Mouse (Mus musculus) forebrain, embryonic 14.5 days (tissue): ENCODE data around the gene Emc7. TPM values are rescaled to one million over a fixed set of nuclear protein-coding genes. Genes with fewer than 3 reads are reported as not detected.
A peak's percentile ranks its signal among the peaks of the same experiment; 100 is the strongest.

Experiments used
- ATAC-seq: fragments of 200-750 bp; cut with Nextera tagmentation; 2 replicates; pipeline ENCODE4 v1.8.0; 2017; ENCODE audit warnings: mild to moderate bottlenecking, moderate library complexity
- DNase-seq: peaks from one replicate; pipeline ENCODE4 v3.0.0-alpha.2; 2015; ENCODE audit warnings: low spot score
- H3K27ac ChIP-seq: fragments of 300-500 bp; sonication (generic); 2 replicates; pipeline ENCODE4 v1.5.1; 2014; ENCODE audit warnings: low read depth, mild to moderate bottlenecking, control low read depth, low read length, moderate library complexity
- H3K27me3 ChIP-seq: fragments of 300-500 bp; sonication (generic); replicated peaks from 2 replicates; pipeline ENCODE4 v1.6.1; 2014; ENCODE audit warnings: low read length, control low read depth, mixed read lengths; ENCODE audit not compliant: control insufficient read depth, insufficient read depth
- H3K36me3 ChIP-seq: fragments of 300-500 bp; sonication (generic); 2 replicates; pipeline ENCODE4 v1.6.1; 2014; ENCODE audit warnings: low read length, control low read depth; ENCODE audit not compliant: control insufficient read depth, insufficient read depth
- H3K4me1 ChIP-seq: fragments of 300-500 bp; sonication (generic); 2 replicates; pipeline ENCODE4 v1.6.1; 2014; ENCODE audit warnings: antibody characterized with exemption, low read length, control low read depth; ENCODE audit not compliant: control insufficient read depth, insufficient read depth
- H3K4me2 ChIP-seq: fragments of 300-500 bp; sonication (generic); 2 replicates; pipeline ENCODE4 v1.6.1; 2014; ENCODE audit warnings: mild to moderate bottlenecking, control low read depth, low read length
- H3K4me3 ChIP-seq: fragments of 300-500 bp; sonication (generic); 2 replicates; pipeline ENCODE4 v1.5.1; 2014; ENCODE audit warnings: low read depth, low read length, control low read depth
- H3K9ac ChIP-seq: fragments of 300-500 bp; sonication (generic); 2 replicates; pipeline ENCODE4 v1.6.1; 2014; ENCODE audit warnings: mild to moderate bottlenecking, low read length, control low read depth, moderate library complexity
- H3K9me3 ChIP-seq: fragments of 300-500 bp; sonication (generic); replicated peaks from 2 replicates; pipeline ENCODE4 v1.6.1; 2016; ENCODE audit warnings: low read length, control low read depth, mixed read lengths; ENCODE audit not compliant: control insufficient read depth
- WGBS: fragments of 180-500 bp; shearing (Covaris S2); extraction: QIAGEN DNeasy Blood & Tissue Kit; methylation state at CpG from one replicate; pipeline ENCODE4 v1.1.7; 2014; 5-methylcytosine and 5-hydroxymethylcytosine counted together
- polyA plus RNA-seq: library from polyadenylated mRNA; unstranded; fragments of >200 nt; fragmentation: Nextera tagmentation; extraction: Ambion mirVana; gene quantifications from 2 replicates; pipeline ENCODE4 v1.2.1, GENCODE M21; 2014

Emc7 gene
- polyA plus RNA-seq, 1 experiment from 2014 or later: 15.2 TPM

DNA sequence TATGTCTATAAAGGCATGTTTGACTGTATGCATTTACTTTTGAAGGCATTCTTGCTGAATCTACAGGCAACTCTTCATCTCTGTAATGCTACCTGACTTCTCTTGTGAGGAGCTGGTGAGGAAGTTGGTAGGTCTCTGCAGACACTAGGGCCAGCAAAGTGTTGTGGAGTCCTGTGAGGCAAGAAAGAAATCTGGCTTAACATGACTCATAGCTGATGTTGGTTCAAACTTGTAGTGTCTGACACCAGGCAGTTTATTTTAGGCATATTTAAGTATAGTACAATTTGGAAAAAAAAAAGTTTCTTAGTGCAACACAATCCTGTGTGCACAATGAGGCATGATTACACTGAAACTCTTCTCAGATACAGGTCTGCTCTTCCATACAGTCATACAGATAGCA lies 14.7 kb downstream of the Emc7 start:
- H3K4me2 ChIP-seq: no peak overlapping the region
- H3K9ac ChIP-seq: no peak overlapping the region
- no peaks in the 10 kb centered on the region for H3K27me3 ChIP-seq
- H3K9me3 ChIP-seq: no peaks in the 10 kb centered on the region
- H3K36me3 ChIP-seq: peaks cover 46% of the 10 kb centered on the region
- no peak for DNase-seq
- no peak overlapping the region for H3K27ac ChIP-seq
- no peaks in the 10 kb centered on the region for H3K4me1 ChIP-seq
- ATAC-seq: no peak
- H3K4me3 ChIP-seq: no peak overlapping the region

DNA sequence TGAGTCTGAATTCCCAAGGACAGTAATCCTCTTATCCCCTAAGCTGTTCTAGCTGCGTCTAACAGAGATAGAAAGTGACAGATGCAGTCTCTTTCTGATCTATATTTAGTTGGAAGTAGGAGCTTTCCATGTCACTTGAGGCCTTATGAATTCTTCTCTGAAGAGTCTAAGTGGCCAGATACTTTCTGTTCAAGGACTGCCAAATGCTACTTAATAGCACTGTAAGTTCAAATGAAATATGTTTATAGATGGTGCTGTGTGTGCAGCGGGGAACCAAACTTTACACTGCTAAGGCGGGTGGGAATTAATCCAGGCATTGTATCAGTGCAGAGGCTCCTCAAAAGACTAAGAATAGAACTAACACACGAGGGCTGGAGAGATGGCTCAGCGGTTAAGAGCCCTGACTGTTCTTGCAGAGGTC lies 16.2 kb downstream of the Emc7 start:
- Histone ChIP-seq H3K27ac (no peak overlapping the region), H3K9ac (no peak overlapping the region), H3K4me3 (no peak overlapping the region), H3K4me1 (no peaks in the 10 kb centered on the region), H3K27me3 (no peaks in the 10 kb centered on the region), H3K9me3 (no peaks in the 10 kb centered on the region), H3K4me2 (no peak overlapping the region), H3K36me3 (peaks cover 41% of the 10 kb centered on the region)
- 51% methylated on average over 5 of the region's 5 CpGs for WGBS
- no peak for ATAC-seq
- peak; percentile 3 for DNase-seq

DNA sequence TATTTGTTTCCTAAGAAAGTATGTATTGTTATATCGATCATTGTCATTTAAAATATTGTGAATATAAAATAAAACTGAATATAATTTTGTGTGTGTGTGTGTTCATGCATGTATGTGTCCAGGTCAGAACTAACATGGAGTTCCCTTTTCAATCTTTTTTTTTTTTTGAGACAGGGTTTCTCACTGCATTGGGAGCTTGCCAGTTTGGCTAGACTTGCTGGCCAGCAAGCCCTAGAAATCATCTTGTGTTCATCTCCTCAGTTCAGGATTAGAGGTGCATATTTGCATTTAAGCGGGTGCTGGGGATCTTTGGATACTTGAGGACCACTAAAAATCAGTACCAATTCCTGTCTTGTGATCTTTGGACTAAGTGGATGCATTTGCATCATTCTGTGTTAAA lies 17.3 kb downstream of the Emc7 start:
- no peak overlapping the region for H3K27ac ChIP-seq
- H3K36me3 ChIP-seq: peaks cover 32% of the 10 kb centered on the region
- 92% methylated on average over 2 of the region's 2 CpGs for WGBS
- ATAC-seq (no peak), DNase-seq (no peak)
- H3K4me1 ChIP-seq: no peaks in the 10 kb centered on the region
- no peak overlapping the region for H3K4me3 ChIP-seq
- H3K4me2 ChIP-seq: no peak overlapping the region
- H3K9ac ChIP-seq: no peak overlapping the region
- H3K27me3 ChIP-seq: no peaks in the 10 kb centered on the region
- H3K9me3 ChIP-seq: no peaks in the 10 kb centered on the region

DNA sequence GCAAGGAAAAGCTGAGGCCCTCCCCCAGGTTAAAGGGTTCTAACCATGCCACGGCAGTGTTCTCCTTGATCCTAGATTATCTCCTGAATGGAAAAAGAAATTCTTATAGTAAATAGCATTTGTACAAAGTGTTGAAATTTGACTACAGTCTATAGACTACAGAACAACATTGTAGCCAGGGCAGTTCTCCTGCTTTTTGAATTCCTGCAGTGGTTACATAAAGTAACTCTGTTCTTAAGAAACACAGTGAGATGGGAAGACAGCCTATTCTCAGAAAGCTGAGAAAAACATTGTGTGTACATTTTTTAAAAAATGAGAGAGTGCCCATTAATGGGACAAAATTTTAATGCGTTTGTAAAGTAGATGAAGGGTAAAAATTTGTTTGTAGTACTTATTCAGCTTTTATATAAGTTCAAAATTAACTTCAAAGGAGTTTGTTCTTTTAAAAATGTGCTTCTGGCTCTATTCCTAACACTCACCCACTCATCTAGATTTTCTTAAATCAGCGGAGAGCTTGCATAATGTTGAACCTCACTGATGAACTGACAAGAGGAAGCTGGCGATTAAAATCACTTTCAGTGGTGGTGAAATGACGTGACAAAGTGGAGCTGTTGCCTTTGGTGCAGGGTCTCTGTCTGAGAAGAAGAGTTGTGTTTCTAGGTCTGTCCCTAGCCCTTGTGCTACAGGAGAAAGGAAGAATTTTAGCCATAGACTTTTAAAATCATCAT lies 20.4 kb downstream of the Emc7 start:
- Histone ChIP-seq H3K4me2 (no peak overlapping the region), H3K27me3 (no peaks in the 10 kb centered on the region), H3K4me3 (no peak overlapping the region), H3K9ac (no peak overlapping the region), H3K9me3 (no peaks in the 10 kb centered on the region), H3K36me3 (0 out of 2 replicates have a peak, but pooled peaks cover 3% of the 10 kb centered on the region), H3K27ac (no peak overlapping the region), H3K4me1 (no peaks in the 10 kb centered on the region)
- 81% methylated on average over 5 of the region's 5 CpGs for WGBS
- DNase-seq (no peak), ATAC-seq (no peak)

DNA sequence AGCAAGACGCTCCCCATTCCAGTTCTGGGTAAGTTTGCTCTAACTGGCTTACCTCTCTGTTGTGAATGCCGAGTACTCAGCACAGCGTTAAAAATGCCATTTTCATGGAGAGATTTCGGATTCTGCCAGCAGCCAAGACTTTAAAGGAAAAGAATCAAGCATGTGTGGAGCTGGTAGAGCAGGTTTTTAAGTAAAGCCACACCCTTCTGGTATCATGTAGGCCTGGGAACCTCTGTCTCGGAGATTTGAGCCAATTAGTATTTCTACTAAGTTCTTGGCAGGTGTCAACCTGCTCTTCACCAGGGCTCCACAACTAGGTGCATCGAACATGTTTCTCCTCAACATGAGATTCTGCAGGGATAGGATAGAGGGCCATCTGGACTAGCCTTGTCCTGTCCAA lies 21.8 kb downstream of the Emc7 start:
- ATAC-seq (no peak), DNase-seq (no peak)
- WGBS: 84% methylated on average over 6 of the region's 6 CpGs
- Histone ChIP-seq H3K9me3 (no peaks in the 10 kb centered on the region), H3K4me3 (no peak overlapping the region), H3K4me2 (no peak overlapping the region), H3K27me3 (no peaks in the 10 kb centered on the region), H3K9ac (no peak overlapping the region), H3K4me1 (no peaks in the 10 kb centered on the region), H3K27ac (no peak overlapping the region), H3K36me3 (no peaks in the 10 kb centered on the region)

DNA sequence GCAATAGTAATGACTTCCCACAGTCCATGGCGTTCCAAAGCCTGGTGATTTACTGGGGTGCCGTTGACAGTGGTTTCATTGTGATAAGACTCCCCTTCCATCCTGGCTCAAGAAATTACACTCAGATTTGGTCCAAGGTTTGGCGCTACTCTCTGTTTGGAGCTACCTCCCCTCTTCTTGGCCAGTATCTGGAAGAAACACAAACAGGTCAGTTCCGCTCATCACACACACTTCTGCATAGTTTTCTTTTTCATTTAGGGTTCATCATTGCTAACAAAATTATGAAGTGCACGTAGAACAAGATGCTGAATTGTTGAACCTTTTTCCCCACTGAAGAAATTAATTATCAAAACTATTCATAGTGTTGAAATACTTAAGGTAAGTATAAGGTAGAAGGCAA lies 25.9 kb downstream of the Emc7 start, which contains the start of gene Chrm5:
TSS of gene Chrm5 (minus strand) at position 101 of the 400 bp plus-strand sequence.
- Histone ChIP-seq H3K9ac (no peak within 1 kb of the TSS), H3K4me2 (no peak within 1 kb of the TSS), H3K36me3 (no peaks in the 10 kb centered on the region), H3K27ac (no peak within 1 kb of the TSS), H3K4me1 (no peaks in the 10 kb centered on the region), H3K4me3 (no peak within 1 kb of the TSS), H3K27me3 (no peaks in the 10 kb centered on the region), H3K9me3 (no peaks in the 10 kb centered on the region)
- DNase-seq (no peak), ATAC-seq (no peak)
- 96% methylated on average over 5 of the region's 5 CpGs for WGBS

DNA sequence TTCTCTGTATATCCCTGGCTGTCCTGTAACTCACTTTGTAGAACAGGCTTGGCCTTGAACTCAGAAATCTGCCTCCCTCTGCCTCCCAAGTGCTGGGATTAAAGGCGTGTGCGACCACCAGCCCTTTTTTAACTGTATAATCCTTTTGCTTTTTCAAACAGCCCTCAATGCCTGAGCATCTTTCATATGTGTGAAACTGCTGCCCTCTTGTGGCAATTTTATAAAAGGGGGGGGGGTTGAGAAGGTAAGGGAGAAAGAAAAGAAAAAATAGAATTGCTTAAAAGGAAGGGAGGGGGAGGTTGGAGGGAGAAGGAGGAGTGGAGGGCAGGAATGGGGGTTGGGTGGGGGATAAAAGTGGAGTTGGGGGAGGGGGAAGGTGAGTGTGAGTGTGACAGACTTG lies 26.8 kb downstream of the Emc7 start:
- Histone ChIP-seq H3K9ac (no peak overlapping the region), H3K27ac (no peak overlapping the region), H3K9me3 (no peaks in the 10 kb centered on the region), H3K27me3 (no peaks in the 10 kb centered on the region), H3K4me2 (no peak overlapping the region), H3K4me3 (no peak overlapping the region), H3K36me3 (no peaks in the 10 kb centered on the region), H3K4me1 (no peaks in the 10 kb centered on the region)
- 3% methylated on average over 2 of the region's 2 CpGs for WGBS
- ATAC-seq (peak; percentile 61), DNase-seq (peak; percentile 78)

DNA sequence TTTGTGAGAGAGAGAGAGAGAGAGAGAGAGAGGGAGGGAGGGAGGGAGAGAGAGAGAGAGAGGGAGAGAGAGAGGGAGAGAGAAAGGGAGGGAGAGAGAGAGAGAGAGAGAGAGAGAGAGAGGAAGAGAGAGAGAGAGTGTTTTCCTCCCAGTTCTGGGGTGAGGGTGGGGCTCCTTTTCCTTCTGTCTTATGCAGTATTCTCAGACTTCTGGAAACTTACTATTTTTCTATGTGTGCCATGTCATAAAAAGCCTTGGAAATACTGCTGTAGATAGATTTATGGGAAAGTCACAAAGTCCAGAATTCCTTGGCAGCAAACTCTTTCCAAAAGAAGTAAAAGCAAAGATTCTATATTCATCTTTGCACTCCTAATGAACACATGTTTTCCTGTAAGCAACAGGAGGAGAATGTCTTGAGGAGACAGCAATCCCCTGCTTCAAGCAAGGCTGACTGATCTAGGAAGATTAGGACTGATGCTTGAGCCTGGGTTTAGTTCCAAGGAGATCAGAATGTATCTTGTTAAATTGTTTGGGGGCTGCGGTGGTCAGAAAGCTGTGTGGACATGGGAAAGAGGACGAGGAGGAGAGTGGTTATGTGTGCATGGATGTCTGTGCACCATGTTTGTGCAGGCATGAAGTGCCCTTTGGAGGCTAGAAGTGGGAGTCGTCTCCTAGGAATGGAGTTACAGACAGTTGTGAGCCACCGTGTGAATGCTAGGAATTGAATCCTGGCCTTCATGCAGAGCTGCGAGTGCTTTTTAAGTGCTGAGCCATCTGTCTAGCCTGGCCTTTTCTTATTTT lies 27.9 kb downstream of the Emc7 start:
- no peak overlapping the region for H3K27ac ChIP-seq
- WGBS: 72% methylated on average over 5 of the region's 5 CpGs
- H3K9ac ChIP-seq: no peak overlapping the region
- H3K4me2 ChIP-seq: no peak overlapping the region
- H3K9me3 ChIP-seq: no peaks in the 10 kb centered on the region
- no peak for ATAC-seq
- no peaks in the 10 kb centered on the region for H3K4me1 ChIP-seq
- H3K36me3 ChIP-seq: no peaks in the 10 kb centered on the region
- DNase-seq: no peak
- H3K4me3 ChIP-seq: no peak overlapping the region
- H3K27me3 ChIP-seq: no peaks in the 10 kb centered on the region

DNA sequence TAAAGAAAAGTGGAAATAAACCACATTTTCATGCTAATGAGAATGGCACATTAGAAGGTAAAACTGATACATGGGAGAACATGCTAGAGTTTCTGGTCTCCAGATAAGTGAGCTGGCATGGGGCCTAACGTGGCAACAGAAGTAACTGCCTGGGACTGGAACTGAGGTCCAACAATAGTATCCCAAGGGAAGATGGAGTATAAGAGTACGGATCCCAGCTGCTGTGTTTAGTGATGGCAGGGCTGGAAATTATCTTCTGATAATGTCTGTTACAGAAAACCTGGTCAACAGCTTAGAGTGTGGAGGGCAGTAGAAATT lies 28.5 kb downstream of the Emc7 start:
- no peaks in the 10 kb centered on the region for H3K4me1 ChIP-seq
- no peak overlapping the region for H3K27ac ChIP-seq
- DNase-seq: no peak
- no peak overlapping the region for H3K9ac ChIP-seq
- no peaks in the 10 kb centered on the region for H3K27me3 ChIP-seq
- no peaks in the 10 kb centered on the region for H3K9me3 ChIP-seq
- no peaks in the 10 kb centered on the region for H3K36me3 ChIP-seq
- WGBS: 74% methylated on average over 2 of the region's 2 CpGs
- no peak overlapping the region for H3K4me3 ChIP-seq
- no peak for ATAC-seq
- H3K4me2 ChIP-seq: no peak overlapping the region
